Mouse (Mus musculus): ENCODE results near the gene Zfp764. TPM values are rescaled to one million over a fixed set of nuclear protein-coding genes. Genes with fewer than 3 reads are reported as not detected.
A peak's percentile ranks its signal among the peaks of the same experiment; 100 is the strongest.
"Not testable (repeated sequence)": the region's sequence is repeated elsewhere in the genome, so short reads cannot be mapped to it uniquely, and the experiment has no call there.

Zfp764 gene
- polyA plus RNA-seq, 1 experiment from 2014 or later, result 5.7 TPM

GRCm38 (mm10) chr7:127421388-127422191 is 15.0 kb upstream of the Zfp764 start, which contains the start of gene Zfp688:
Gene Zfp688 (minus strand): TSS chr7:127422068.
- peak within 1 kb of the TSS; percentile 86 for H3K9ac ChIP-seq
- H3K4me1 ChIP-seq, result peaks cover 15% of the 10 kb centered on the region
- peaks cover 9% of the 10 kb centered on the region for H3K27me3 ChIP-seq (replicated peaks)
- WGBS, result under 1% methylated on average over 48 of the region's 48 CpGs
- ATAC-seq (replicated peaks), result peak; percentile 95
- H3K27ac ChIP-seq, result peak within 1 kb of the TSS; percentile 83
- peak within 1 kb of the TSS; percentile 96 for H3K4me2 ChIP-seq
- H3K36me3 ChIP-seq (replicated peaks), result no peaks in the 10 kb centered on the region
- H3K9me3 ChIP-seq, result no peaks in the 10 kb centered on the region
- H3K4me3 ChIP-seq, result peak within 1 kb of the TSS; percentile 77

GRCm38 (mm10) chr7:127411418-127411817 is 4.8 kb upstream of the Zfp764 start:
- no peak for ATAC-seq (replicated peaks)
- Histone ChIP-seq H3K27me3 (replicated peaks) (no peaks in the 10 kb centered on the region), H3K9ac (no peak overlapping the region), H3K4me3 (no peak overlapping the region), H3K27ac (no peak overlapping the region), H3K4me1 (0 out of 2 replicates have a peak, but pooled peaks cover 4% of the 10 kb centered on the region), H3K4me2 (no peak overlapping the region), H3K9me3 (no peaks in the 10 kb centered on the region), H3K36me3 (replicated peaks) (peaks cover 7% of the 10 kb centered on the region; the same call in 1 of the 2 replicates)
- 73% methylated on average over 2 of the region's 2 CpGs for WGBS

GRCm38 (mm10) chr7:127404101-127404500 is 2.5 kb downstream of the Zfp764 start:
- H3K36me3 ChIP-seq (replicated peaks); ATAC-seq (replicated peaks): not testable (repeated sequence)
- 96% methylated on average over 6 of the region's 6 CpGs for WGBS

GRCm38 (mm10) chr7:127402980-127403379 is 3.6 kb downstream of the Zfp764 start:
- Histone ChIP-seq H3K4me2 (no peak overlapping the region), H3K4me1 (0 out of 2 replicates have a peak, but pooled peaks cover 4% of the 10 kb centered on the region), H3K4me3 (no peak overlapping the region), H3K9ac (no peak overlapping the region), H3K27me3 (replicated peaks) (no peaks in the 10 kb centered on the region), H3K36me3 (replicated peaks) (no peaks in the 10 kb centered on the region), H3K9me3 (no peaks in the 10 kb centered on the region), H3K27ac (no peak overlapping the region)
- no peak for ATAC-seq (replicated peaks)
- WGBS, result 51% methylated on average over 2 of the region's 2 CpGs

More at GRCm38 (mm10) chr7:127404101-127404500, 2.5 kb downstream of the Zfp764 start:
- H3K4me1 ChIP-seq; H3K27me3 ChIP-seq (replicated peaks); H3K4me3 ChIP-seq; H3K4me2 ChIP-seq; H3K9me3 ChIP-seq; H3K27ac ChIP-seq; H3K9ac ChIP-seq: not testable (repeated sequence)

GRCm38 (mm10) chr7:127400355-127400754 is 6.3 kb downstream of the Zfp764 start:
- Histone ChIP-seq H3K36me3 (replicated peaks) (no peaks in the 10 kb centered on the region), H3K9ac (no peak overlapping the region), H3K4me2 (no peak overlapping the region), H3K9me3 (no peaks in the 10 kb centered on the region), H3K4me1 (no peaks in the 10 kb centered on the region), H3K27ac (no peak overlapping the region), H3K27me3 (replicated peaks) (no peaks in the 10 kb centered on the region), H3K4me3 (no peak overlapping the region)
- no peak for ATAC-seq (replicated peaks)
- WGBS, result 70% methylated on average over 3 of the region's 3 CpGs

- no peaks in the 10 kb centered on the region for H3K36me3 ChIP-seq (replicated peaks)
- peak overlapping the region; percentile 93 for H3K27ac ChIP-seq
These were observed 12.7 kb downstream of the Zfp764 start for GRCm38 (mm10) chr7:127393944-127394333.

GRCm38 (mm10) chr7:127393157-127393943 is 13.3 kb downstream of the Zfp764 start, which contains the start of gene E430018J23Rik:
Gene E430018J23Rik (minus strand): TSS chr7:127393629.
- Histone ChIP-seq H3K4me3 (peak within 1 kb of the TSS; percentile 82), H3K36me3 (replicated peaks) (no peaks in the 10 kb centered on the region)
- WGBS, result 1% methylated on average over 45 of the region's 45 CpGs

More at GRCm38 (mm10) chr7:127393944-127394333, 12.7 kb downstream of the Zfp764 start:
- ATAC-seq (replicated peaks), result no peak
- H3K27me3 ChIP-seq (replicated peaks), result no peaks in the 10 kb centered on the region
- 29% methylated on average over 7 of the region's 7 CpGs for WGBS
- peak overlapping the region; percentile 82 for H3K4me3 ChIP-seq
- peak overlapping the region; percentile 84 for H3K4me2 ChIP-seq
- no peaks in the 10 kb centered on the region for H3K9me3 ChIP-seq
- H3K4me1 ChIP-seq, result peaks cover 15% of the 10 kb centered on the region
- H3K9ac ChIP-seq, result peak overlapping the region; percentile 92

GRCm38 (mm10) chr7:127392251-127392824 is 14.3 kb downstream of the Zfp764 start:
- Histone ChIP-seq H3K9me3 (no peaks in the 10 kb centered on the region), H3K4me3 (peak overlapping the region; percentile 82), H3K4me2 (peak overlapping the region; percentile 84), H3K27ac (0 out of 2 replicates have a peak overlapping the region, but pooled peaks have one; percentile 21), H3K9ac (peak overlapping the region; percentile 92), H3K36me3 (replicated peaks) (no peaks in the 10 kb centered on the region), H3K27me3 (replicated peaks) (no peaks in the 10 kb centered on the region), H3K4me1 (peaks cover 15% of the 10 kb centered on the region)
- ATAC-seq (replicated peaks), result no peak
- 81% methylated on average over 8 of the region's 8 CpGs for WGBS

More at GRCm38 (mm10) chr7:127393157-127393943, 13.3 kb downstream of the Zfp764 start, which contains the start of gene E430018J23Rik:
- ATAC-seq (replicated peaks), result peak; percentile 94
- H3K4me1 ChIP-seq, result peaks cover 15% of the 10 kb centered on the region
- no peaks in the 10 kb centered on the region for H3K27me3 ChIP-seq (replicated peaks)
- no peaks in the 10 kb centered on the region for H3K9me3 ChIP-seq
- H3K9ac ChIP-seq, result peak within 1 kb of the TSS; percentile 92
- peak within 1 kb of the TSS; percentile 93 for H3K27ac ChIP-seq
- H3K4me2 ChIP-seq, result peak within 1 kb of the TSS; percentile 84

GRCm38 (mm10) chr7:127391538-127391937 is 15.1 kb downstream of the Zfp764 start:
- Histone ChIP-seq H3K4me3 (no peak overlapping the region), H3K27ac (no peak overlapping the region), H3K9me3 (no peaks in the 10 kb centered on the region), H3K9ac (no peak overlapping the region), H3K4me1 (peaks cover 15% of the 10 kb centered on the region), H3K36me3 (replicated peaks) (no peaks in the 10 kb centered on the region), H3K27me3 (replicated peaks) (no peaks in the 10 kb centered on the region), H3K4me2 (no peak overlapping the region)
- 96% methylated on average over 16 of the region's 16 CpGs for WGBS
- ATAC-seq (replicated peaks), result no peak

GRCm38 (mm10) chr7:127390306-127390705 is 16.3 kb downstream of the Zfp764 start:
- ATAC-seq (replicated peaks), result no peak
- Histone ChIP-seq H3K27me3 (replicated peaks) (no peaks in the 10 kb centered on the region), H3K9ac (no peak overlapping the region), H3K4me1 (peaks cover 21% of the 10 kb centered on the region), H3K27ac (no peak overlapping the region), H3K4me3 (no peak overlapping the region), H3K9me3 (no peaks in the 10 kb centered on the region), H3K4me2 (no peak overlapping the region), H3K36me3 (replicated peaks) (no peaks in the 10 kb centered on the region)
- WGBS, result 74% methylated on average over 7 of the region's 7 CpGs

- H3K36me3 ChIP-seq (replicated peaks); H3K4me2 ChIP-seq; H3K27me3 ChIP-seq (replicated peaks); H3K4me3 ChIP-seq; H3K9ac ChIP-seq; H3K9me3 ChIP-seq; H3K27ac ChIP-seq; ATAC-seq (replicated peaks): not testable (repeated sequence)
- H3K4me1 ChIP-seq, result peaks cover 15% of the 10 kb centered on the region
These were observed 18.4 kb downstream of the Zfp764 start for GRCm38 (mm10) chr7:127388201-127388600.
